Mouse (Mus musculus): ENCODE data around the gene Cit.

- TF ChIP-seq CTCF (IDR thresholded peaks at IDR 0.05; ENCODE audit: low read depth): peak; percentile 64
- no peak for TF ChIP-seq EP300 (optimal IDR thresholded peaks at IDR 0.05)
Observed at GRCm38 (mm10) chr5:115907037-115908009, 62.2 kb downstream of the Cit start.
